Mouse (Mus musculus) liver, embryonic 14.5 days (tissue): ENCODE measurements at regions not wholly inside any gene's neighbourhood (a gene's known extent, or its start where the extent isn't known, plus 50 kb on each side); places are given as distances from the start of the nearest gene placed in this dataset.

Source experiments
- CTCF ChIP-seq: IDR thresholded peaks from 2 replicates; pipeline ENCODE4 v1.5.1; 2016; ENCODE audit warnings: antibody characterized with exemption, low read depth, control low read depth
- EP300 ChIP-seq: IDR thresholded peaks from 2 replicates; pipeline ENCODE4 v1.6.1; 2016; ENCODE audit warnings: antibody characterized with exemption, low read depth

DNA sequence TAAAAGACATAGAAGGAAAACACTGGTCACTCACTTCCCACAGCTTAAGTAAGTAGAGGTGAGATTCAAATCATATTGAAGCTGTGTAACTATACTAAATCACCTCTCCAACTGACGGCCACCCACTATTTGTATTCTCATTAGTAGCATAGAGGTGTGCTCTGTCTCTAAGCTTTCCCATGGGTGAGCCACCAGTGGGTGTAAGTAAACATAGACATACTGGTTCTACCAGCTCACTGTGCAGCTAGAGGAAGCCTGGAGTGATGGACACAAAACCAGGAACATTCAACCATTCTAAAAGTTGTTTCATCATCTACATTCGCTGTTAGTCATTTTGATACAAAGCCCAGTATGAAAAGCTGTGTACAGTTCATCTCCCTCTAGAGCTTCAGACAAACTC, 170.1 kb upstream of the Mgat5 start:
- no peak for TF ChIP-seq CTCF
- TF ChIP-seq EP300: no peak
